Mouse (Mus musculus): Measurements from ENCODE around the gene Zfp593. TPM values are rescaled to one million over a fixed set of nuclear protein-coding genes. Genes with fewer than 3 reads are reported as not detected.
A peak's percentile ranks its signal among the peaks of the same experiment; 100 is the strongest.

The Zfp593 gene
- polyA plus RNA-seq, 1 experiment from 2014 or later, result 4.0 TPM

- H3K4me1 ChIP-seq (ENCODE audit: control insufficient read depth, low read depth, low read length), result peaks cover 24% of the 10 kb centered on the region
- ATAC-seq (ENCODE audit: low read depth), result no peak
- H3K9me3 ChIP-seq (replicated peaks; ENCODE audit: control insufficient read depth, low read length), result no peaks in the 10 kb centered on the region
- H3K36me3 ChIP-seq (ENCODE audit: control insufficient read depth, insufficient read depth), result no peaks in the 10 kb centered on the region
- 8% methylated on average over 22 of the region's 22 CpGs for WGBS (ENCODE audit: insufficient replicate concordance)
- no peak overlapping the region for H3K27ac ChIP-seq (ENCODE audit: low read length)
- H3K4me3 ChIP-seq (ENCODE audit: low read depth, low read length), result peak overlapping the region; percentile 49
- H3K9ac ChIP-seq (ENCODE audit: low read depth, low read length), result no peak overlapping the region
- H3K27me3 ChIP-seq (ENCODE audit: control insufficient read depth, insufficient read depth, low read depth, low read length), result peaks cover 79% of the 10 kb centered on the region
- peak overlapping the region; percentile 60 for H3K4me2 ChIP-seq (ENCODE audit: low read depth, low read length)
Observed at GRCm38 (mm10) chr4:134252131-134252910, 6.9 kb upstream of the Zfp593 start.

- under 1% methylated on average over 91 of the region's 91 CpGs for WGBS (ENCODE audit: insufficient replicate concordance)
- H3K36me3 ChIP-seq (ENCODE audit: control insufficient read depth, insufficient read depth), result no peaks in the 10 kb centered on the region
- no peak overlapping the region for H3K27ac ChIP-seq (ENCODE audit: low read length)
- H3K4me3 ChIP-seq (ENCODE audit: low read depth, low read length), result peak overlapping the region; percentile 49
- ATAC-seq (ENCODE audit: low read depth), result no peak
- H3K9me3 ChIP-seq (replicated peaks; ENCODE audit: control insufficient read depth, low read length), result no peaks in the 10 kb centered on the region
- H3K9ac ChIP-seq (ENCODE audit: low read depth, low read length), result no peak overlapping the region
- peaks cover 87% of the 10 kb centered on the region for H3K27me3 ChIP-seq (ENCODE audit: control insufficient read depth, insufficient read depth, low read depth, low read length)
- peaks cover 24% of the 10 kb centered on the region for H3K4me1 ChIP-seq (ENCODE audit: control insufficient read depth, low read depth, low read length)
- peak overlapping the region; percentile 60 for H3K4me2 ChIP-seq (ENCODE audit: low read depth, low read length)
Observed at GRCm38 (mm10) chr4:134251241-134252130, 6.1 kb upstream of the Zfp593 start.

GRCm38 (mm10) chr4:134250930-134251240, 5.5 kb upstream of the Zfp593 start:
- 19% methylated on average over 10 of the region's 10 CpGs for WGBS (ENCODE audit: insufficient replicate concordance)
- H3K9ac ChIP-seq (ENCODE audit: low read depth, low read length), result no peak overlapping the region
- no peak for ATAC-seq (ENCODE audit: low read depth)

GRCm38 (mm10) chr4:134250116-134250929, 4.9 kb upstream of the Zfp593 start:
- Histone ChIP-seq H3K9ac (ENCODE audit: low read depth, low read length) (no peak overlapping the region), H3K4me3 (ENCODE audit: low read depth, low read length) (no peak overlapping the region; the same call in 1 of the 2 replicates), H3K4me1 (ENCODE audit: control insufficient read depth, low read depth, low read length) (peaks cover 28% of the 10 kb centered on the region)

More at GRCm38 (mm10) chr4:134250930-134251240, 5.5 kb upstream of the Zfp593 start:
- Histone ChIP-seq H3K4me3 (ENCODE audit: low read depth, low read length) (peak overlapping the region; percentile 49), H3K9me3 (replicated peaks; ENCODE audit: control insufficient read depth, low read length) (no peaks in the 10 kb centered on the region), H3K4me1 (ENCODE audit: control insufficient read depth, low read depth, low read length) (peaks cover 24% of the 10 kb centered on the region), H3K27me3 (ENCODE audit: control insufficient read depth, insufficient read depth, low read depth, low read length) (peaks cover 91% of the 10 kb centered on the region), H3K27ac (ENCODE audit: low read length) (no peak overlapping the region), H3K4me2 (ENCODE audit: low read depth, low read length) (peak overlapping the region; percentile 60), H3K36me3 (ENCODE audit: control insufficient read depth, insufficient read depth) (no peaks in the 10 kb centered on the region)

GRCm38 (mm10) chr4:134249651-134250050, 4.3 kb upstream of the Zfp593 start:
- no peaks in the 10 kb centered on the region for H3K36me3 ChIP-seq (ENCODE audit: control insufficient read depth, insufficient read depth)
- no peak overlapping the region for H3K27ac ChIP-seq (ENCODE audit: low read length)
- peaks cover 33% of the 10 kb centered on the region for H3K4me1 ChIP-seq (ENCODE audit: control insufficient read depth, low read depth, low read length)
- H3K4me3 ChIP-seq (ENCODE audit: low read depth, low read length), result peak overlapping the region; percentile 37
- peak overlapping the region; percentile 54 for H3K4me2 ChIP-seq (ENCODE audit: low read depth, low read length)
- H3K27me3 ChIP-seq (ENCODE audit: control insufficient read depth, insufficient read depth, low read depth, low read length), result peaks cover 85% of the 10 kb centered on the region
- WGBS (ENCODE audit: insufficient replicate concordance), result 4% methylated on average over 30 of the region's 30 CpGs
- no peak overlapping the region for H3K9ac ChIP-seq (ENCODE audit: low read depth, low read length)
- no peaks in the 10 kb centered on the region for H3K9me3 ChIP-seq (replicated peaks; ENCODE audit: control insufficient read depth, low read length)
- ATAC-seq (ENCODE audit: low read depth), result no peak

More at GRCm38 (mm10) chr4:134250116-134250929, 4.9 kb upstream of the Zfp593 start:
- WGBS (ENCODE audit: insufficient replicate concordance), result 20% methylated on average over 27 of the region's 27 CpGs
- no peaks in the 10 kb centered on the region for H3K9me3 ChIP-seq (replicated peaks; ENCODE audit: control insufficient read depth, low read length)
- ATAC-seq (ENCODE audit: low read depth), result no peak
- H3K27ac ChIP-seq (ENCODE audit: low read length), result no peak overlapping the region
- peak overlapping the region; percentile 54; the same call in 1 of the 2 replicates for H3K4me2 ChIP-seq (ENCODE audit: low read depth, low read length)
- no peaks in the 10 kb centered on the region for H3K36me3 ChIP-seq (ENCODE audit: control insufficient read depth, insufficient read depth)
- peaks cover 91% of the 10 kb centered on the region for H3K27me3 ChIP-seq (ENCODE audit: control insufficient read depth, insufficient read depth, low read depth, low read length)

GRCm38 (mm10) chr4:134246719-134247258, 1.4 kb upstream of the Zfp593 start, which contains the start of gene Gm30191:
Gene Gm30191, plus strand, starts transcription at chr4:134246935.
- H3K27me3 ChIP-seq (ENCODE audit: control insufficient read depth, insufficient read depth, low read depth, low read length), result peaks cover 56% of the 10 kb centered on the region
- H3K9me3 ChIP-seq (replicated peaks; ENCODE audit: control insufficient read depth, low read length), result no peaks in the 10 kb centered on the region
- H3K27ac ChIP-seq (ENCODE audit: low read length), result no peak within 1 kb of the TSS
- ATAC-seq (ENCODE audit: low read depth), result no peak
- peak within 1 kb of the TSS; percentile 98 for H3K4me2 ChIP-seq (ENCODE audit: low read depth, low read length)
- peaks cover 26% of the 10 kb centered on the region for H3K4me1 ChIP-seq (ENCODE audit: control insufficient read depth, low read depth, low read length)
- H3K4me3 ChIP-seq (ENCODE audit: low read depth, low read length), result peak within 1 kb of the TSS; percentile 84; the same call in 1 of the 2 replicates
- no peaks in the 10 kb centered on the region for H3K36me3 ChIP-seq (ENCODE audit: control insufficient read depth, insufficient read depth)
- H3K9ac ChIP-seq (ENCODE audit: low read depth, low read length), result no peak within 1 kb of the TSS
- 66% methylated on average over 7 of the region's 7 CpGs for WGBS (ENCODE audit: insufficient replicate concordance)

- Histone ChIP-seq H3K4me2 (ENCODE audit: low read depth, low read length) (no peak overlapping the region), H3K27ac (ENCODE audit: low read length) (no peak overlapping the region), H3K9me3 (replicated peaks; ENCODE audit: control insufficient read depth, low read length) (no peaks in the 10 kb centered on the region), H3K27me3 (ENCODE audit: control insufficient read depth, insufficient read depth, low read depth, low read length) (peaks cover 51% of the 10 kb centered on the region), H3K4me1 (ENCODE audit: control insufficient read depth, low read depth, low read length) (peaks cover 20% of the 10 kb centered on the region), H3K4me3 (ENCODE audit: low read depth, low read length) (no peak overlapping the region), H3K36me3 (ENCODE audit: control insufficient read depth, insufficient read depth) (no peaks in the 10 kb centered on the region), H3K9ac (ENCODE audit: low read depth, low read length) (no peak overlapping the region)
- ATAC-seq (ENCODE audit: low read depth), result no peak
- 49% methylated on average over 4 of the region's 4 CpGs for WGBS (ENCODE audit: insufficient replicate concordance)
Observed at GRCm38 (mm10) chr4:134246256-134246655, 864 bp upstream of the Zfp593 start.

GRCm38 (mm10) chr4:134243516-134244250, 1.7 kb downstream of the Zfp593 start, which contains the start of gene E130218I03Rik:
Gene E130218I03Rik, plus strand, starts transcription at chr4:134243662.
- Histone ChIP-seq H3K4me1 (ENCODE audit: control insufficient read depth, low read depth, low read length) (peaks cover 16% of the 10 kb centered on the region), H3K4me3 (ENCODE audit: low read depth, low read length) (peak within 1 kb of the TSS; percentile 84), H3K27me3 (ENCODE audit: control insufficient read depth, insufficient read depth, low read depth, low read length) (peaks cover 25% of the 10 kb centered on the region), H3K9ac (ENCODE audit: low read depth, low read length) (no peak within 1 kb of the TSS), H3K36me3 (ENCODE audit: control insufficient read depth, insufficient read depth) (no peaks in the 10 kb centered on the region), H3K4me2 (ENCODE audit: low read depth, low read length) (peak within 1 kb of the TSS; percentile 98), H3K27ac (ENCODE audit: low read length) (no peak within 1 kb of the TSS), H3K9me3 (replicated peaks; ENCODE audit: control insufficient read depth, low read length) (no peaks in the 10 kb centered on the region)
- no peak for ATAC-seq (ENCODE audit: low read depth)
- 86% methylated on average over 17 of the region's 17 CpGs for WGBS (ENCODE audit: insufficient replicate concordance)

All from liver, embryonic 16.5 days (tissue).